Mouse (Mus musculus): ENCODE measurements at regions not wholly inside any gene's neighbourhood (a gene's known extent, or its start where the extent isn't known, plus 50 kb on each side); places are given as distances from the start of the nearest gene placed in this dataset.

GRCm38 (mm10) chr16:53480664-53481063, 1026.8 kb upstream of the Alcam start:
- Histone ChIP-seq H3K9me3 (ENCODE audit: control insufficient read depth, low read length) (no peaks in the 10 kb centered on the region), H3K27ac (ENCODE audit: low read depth, low read length) (no peak overlapping the region), H3K4me1 (ENCODE audit: control insufficient read depth, insufficient read depth, low read length) (no peaks in the 10 kb centered on the region), H3K27me3 (ENCODE audit: control insufficient read depth, insufficient read depth, low read length) (no peaks in the 10 kb centered on the region), H3K4me2 (no peak overlapping the region), H3K36me3 (ENCODE audit: control insufficient read depth, insufficient read depth, low read length) (no peaks in the 10 kb centered on the region), H3K4me3 (ENCODE audit: low read depth, low read length) (no peak overlapping the region), H3K9ac (ENCODE audit: low read length) (no peak overlapping the region)
- ATAC-seq (ENCODE audit: low FRiP score) (no peak), DNase-seq (ENCODE audit: low spot score, missing footprints) (no peak)

- H3K27ac ChIP-seq (ENCODE audit: low read depth, low read length), result no peak overlapping the region
- DNase-seq (ENCODE audit: low spot score, missing footprints), result no peak
- H3K9me3 ChIP-seq (ENCODE audit: control insufficient read depth, low read length), result no peaks in the 10 kb centered on the region
- H3K9ac ChIP-seq (ENCODE audit: low read length), result no peak overlapping the region
- no peaks in the 10 kb centered on the region for H3K4me1 ChIP-seq (ENCODE audit: control insufficient read depth, insufficient read depth, low read length)
- no peaks in the 10 kb centered on the region for H3K36me3 ChIP-seq (ENCODE audit: control insufficient read depth, insufficient read depth, low read length)
- H3K27me3 ChIP-seq (ENCODE audit: control insufficient read depth, insufficient read depth, low read length), result no peaks in the 10 kb centered on the region
- H3K4me3 ChIP-seq (ENCODE audit: low read depth, low read length), result no peak overlapping the region
- WGBS, result 82% methylated on average over 4 of the region's 4 CpGs
- no peak overlapping the region for H3K4me2 ChIP-seq
- ATAC-seq (ENCODE audit: low FRiP score), result no peak
Observed at GRCm38 (mm10) chr16:53439511-53439910, 985.6 kb upstream of the Alcam start.

- H3K27ac ChIP-seq (ENCODE audit: low read depth, low read length), result no peak overlapping the region
- no peaks in the 10 kb centered on the region for H3K9me3 ChIP-seq (ENCODE audit: control insufficient read depth, low read length)
- no peaks in the 10 kb centered on the region for H3K4me1 ChIP-seq (ENCODE audit: control insufficient read depth, insufficient read depth, low read length)
- WGBS, result 73% methylated on average over 2 of the region's 2 CpGs
- H3K4me2 ChIP-seq, result no peak overlapping the region
- no peak overlapping the region for H3K4me3 ChIP-seq (ENCODE audit: low read depth, low read length)
- no peak overlapping the region for H3K9ac ChIP-seq (ENCODE audit: low read length)
- DNase-seq (ENCODE audit: low spot score, missing footprints), result no peak
- H3K27me3 ChIP-seq (ENCODE audit: control insufficient read depth, insufficient read depth, low read length), result no peaks in the 10 kb centered on the region
- no peaks in the 10 kb centered on the region for H3K36me3 ChIP-seq (ENCODE audit: control insufficient read depth, insufficient read depth, low read length)
- no peak for ATAC-seq (ENCODE audit: low FRiP score)
Observed at GRCm38 (mm10) chr16:53418416-53418815, 964.5 kb upstream of the Alcam start.

- Histone ChIP-seq H3K27ac (ENCODE audit: low read depth, low read length) (no peak overlapping the region), H3K4me3 (ENCODE audit: low read depth, low read length) (no peak overlapping the region), H3K4me1 (ENCODE audit: control insufficient read depth, insufficient read depth, low read length) (no peaks in the 10 kb centered on the region), H3K4me2 (no peak overlapping the region), H3K9me3 (ENCODE audit: control insufficient read depth, low read length) (no peaks in the 10 kb centered on the region), H3K9ac (ENCODE audit: low read length) (no peak overlapping the region), H3K27me3 (ENCODE audit: control insufficient read depth, insufficient read depth, low read length) (no peaks in the 10 kb centered on the region), H3K36me3 (ENCODE audit: control insufficient read depth, insufficient read depth, low read length) (no peaks in the 10 kb centered on the region)
- ATAC-seq (ENCODE audit: low FRiP score) (no peak), DNase-seq (ENCODE audit: low spot score, missing footprints) (no peak)
- WGBS, result 81% methylated on average over 4 of the region's 4 CpGs
Observed at GRCm38 (mm10) chr16:53385176-53385575, 931.3 kb upstream of the Alcam start.

- DNase-seq (ENCODE audit: low spot score, missing footprints), result no peak
- no peak overlapping the region for H3K4me3 ChIP-seq (ENCODE audit: low read depth, low read length)
Observed at GRCm38 (mm10) chr16:53342153-53342552, 888.3 kb upstream of the Alcam start.

GRCm38 (mm10) chr16:53326353-53326752, 872.5 kb upstream of the Alcam start:
- H3K9ac ChIP-seq (ENCODE audit: low read length), result no peak overlapping the region
- no peaks in the 10 kb centered on the region for H3K36me3 ChIP-seq (ENCODE audit: control insufficient read depth, insufficient read depth, low read length)
- no peak overlapping the region for H3K27ac ChIP-seq (ENCODE audit: low read depth, low read length)
- H3K27me3 ChIP-seq (ENCODE audit: control insufficient read depth, insufficient read depth, low read length), result no peaks in the 10 kb centered on the region
- no peaks in the 10 kb centered on the region for H3K4me1 ChIP-seq (ENCODE audit: control insufficient read depth, insufficient read depth, low read length)
- H3K9me3 ChIP-seq (ENCODE audit: control insufficient read depth, low read length), result no peaks in the 10 kb centered on the region
- DNase-seq (ENCODE audit: low spot score, missing footprints) (no peak), ATAC-seq (ENCODE audit: low FRiP score) (no peak)
- no peak overlapping the region for H3K4me2 ChIP-seq
- no peak overlapping the region for H3K4me3 ChIP-seq (ENCODE audit: low read depth, low read length)

More at GRCm38 (mm10) chr16:53342153-53342552, 888.3 kb upstream of the Alcam start:
- Histone ChIP-seq H3K27ac (ENCODE audit: low read depth, low read length) (no peak overlapping the region), H3K9me3 (ENCODE audit: control insufficient read depth, low read length) (no peaks in the 10 kb centered on the region), H3K4me2 (no peak overlapping the region), H3K36me3 (ENCODE audit: control insufficient read depth, insufficient read depth, low read length) (no peaks in the 10 kb centered on the region), H3K27me3 (ENCODE audit: control insufficient read depth, insufficient read depth, low read length) (no peaks in the 10 kb centered on the region), H3K9ac (ENCODE audit: low read length) (no peak overlapping the region), H3K4me1 (ENCODE audit: control insufficient read depth, insufficient read depth, low read length) (no peaks in the 10 kb centered on the region)
- ATAC-seq (ENCODE audit: low FRiP score), result no peak
- WGBS, result 86% methylated on average over 3 of the region's 3 CpGs

GRCm38 (mm10) chr16:53292081-53292480, 838.2 kb upstream of the Alcam start:
- H3K27ac ChIP-seq (ENCODE audit: low read depth, low read length), result no peak overlapping the region
- no peak overlapping the region for H3K4me2 ChIP-seq
- no peak for DNase-seq (ENCODE audit: low spot score, missing footprints)
- 84% methylated on average over 1 of the region's 1 CpGs for WGBS
- H3K36me3 ChIP-seq (ENCODE audit: control insufficient read depth, insufficient read depth, low read length), result no peaks in the 10 kb centered on the region
- H3K4me3 ChIP-seq (ENCODE audit: low read depth, low read length), result no peak overlapping the region
- no peaks in the 10 kb centered on the region for H3K4me1 ChIP-seq (ENCODE audit: control insufficient read depth, insufficient read depth, low read length)
- H3K9me3 ChIP-seq (ENCODE audit: control insufficient read depth, low read length), result no peaks in the 10 kb centered on the region
- H3K27me3 ChIP-seq (ENCODE audit: control insufficient read depth, insufficient read depth, low read length), result no peaks in the 10 kb centered on the region
- H3K9ac ChIP-seq (ENCODE audit: low read length), result no peak overlapping the region
- no peak for ATAC-seq (ENCODE audit: low FRiP score)

- no peak overlapping the region for H3K4me2 ChIP-seq
- H3K27me3 ChIP-seq (ENCODE audit: control insufficient read depth, insufficient read depth, low read length), result no peaks in the 10 kb centered on the region
- no peak overlapping the region for H3K27ac ChIP-seq (ENCODE audit: low read depth, low read length)
- no peaks in the 10 kb centered on the region for H3K9me3 ChIP-seq (ENCODE audit: control insufficient read depth, low read length)
- ATAC-seq (ENCODE audit: low FRiP score) (no peak), DNase-seq (ENCODE audit: low spot score, missing footprints) (no peak)
- no peak overlapping the region for H3K9ac ChIP-seq (ENCODE audit: low read length)
- H3K4me3 ChIP-seq (ENCODE audit: low read depth, low read length), result no peak overlapping the region
- no peaks in the 10 kb centered on the region for H3K4me1 ChIP-seq (ENCODE audit: control insufficient read depth, insufficient read depth, low read length)
- 84% methylated on average over 2 of the region's 2 CpGs for WGBS
- no peaks in the 10 kb centered on the region for H3K36me3 ChIP-seq (ENCODE audit: control insufficient read depth, insufficient read depth, low read length)
Observed at GRCm38 (mm10) chr16:53282014-53282413, 828.1 kb upstream of the Alcam start.

GRCm38 (mm10) chr16:53266116-53266515, 812.2 kb upstream of the Alcam start:
- DNase-seq (ENCODE audit: low spot score, missing footprints), result peak; percentile 96
- H3K4me3 ChIP-seq (ENCODE audit: low read depth, low read length), result no peak overlapping the region
- H3K27me3 ChIP-seq (ENCODE audit: control insufficient read depth, insufficient read depth, low read length), result no peaks in the 10 kb centered on the region
- no peaks in the 10 kb centered on the region for H3K36me3 ChIP-seq (ENCODE audit: control insufficient read depth, insufficient read depth, low read length)
- no peaks in the 10 kb centered on the region for H3K4me1 ChIP-seq (ENCODE audit: control insufficient read depth, insufficient read depth, low read length)
- 25% methylated on average over 3 of the region's 3 CpGs for WGBS
- no peak overlapping the region for H3K9ac ChIP-seq (ENCODE audit: low read length)
- H3K4me2 ChIP-seq, result no peak overlapping the region
- no peak overlapping the region for H3K27ac ChIP-seq (ENCODE audit: low read depth, low read length)
- no peak for ATAC-seq (ENCODE audit: low FRiP score)
- H3K9me3 ChIP-seq (ENCODE audit: control insufficient read depth, low read length), result no peaks in the 10 kb centered on the region

GRCm38 (mm10) chr16:53245365-53245764, 791.5 kb upstream of the Alcam start:
- H3K9ac ChIP-seq (ENCODE audit: low read length), result no peak overlapping the region
- DNase-seq (ENCODE audit: low spot score, missing footprints) (no peak), ATAC-seq (ENCODE audit: low FRiP score) (no peak)
- H3K9me3 ChIP-seq (ENCODE audit: control insufficient read depth, low read length), result no peaks in the 10 kb centered on the region
- no peaks in the 10 kb centered on the region for H3K4me1 ChIP-seq (ENCODE audit: control insufficient read depth, insufficient read depth, low read length)
- no peaks in the 10 kb centered on the region for H3K36me3 ChIP-seq (ENCODE audit: control insufficient read depth, insufficient read depth, low read length)
- WGBS, result 80% methylated on average over 1 of the region's 1 CpGs
- no peaks in the 10 kb centered on the region for H3K27me3 ChIP-seq (ENCODE audit: control insufficient read depth, insufficient read depth, low read length)
- H3K4me2 ChIP-seq, result no peak overlapping the region
- H3K4me3 ChIP-seq (ENCODE audit: low read depth, low read length), result no peak overlapping the region
- no peak overlapping the region for H3K27ac ChIP-seq (ENCODE audit: low read depth, low read length)

Data from midbrain, embryonic 11.5 days (tissue).